Mouse (Mus musculus) C2C12 (cell line): ENCODE measurements around the gene Lsmem1. TPM values are rescaled to one million over a fixed set of nuclear protein-coding genes. Genes with fewer than 3 reads are reported as not detected.

Source experiments
- H3K27me3 ChIP-seq: one replicate; pipeline ENCODE4 v1.6.1; 2011; ENCODE audit not compliant: control insufficient read depth, insufficient read depth, insufficient read length
- H3K36me3 ChIP-seq: one replicate; pipeline ENCODE4 v1.6.1; 2011; ENCODE audit not compliant: control insufficient read depth, insufficient read depth
- H3K4me3 ChIP-seq: one replicate; pipeline ENCODE4 v1.5.1; 2011; ENCODE audit warnings: mild to moderate bottlenecking, control low read depth; ENCODE audit not compliant: poor library complexity, insufficient read depth, severe bottlenecking
- H3K79me2 ChIP-seq: one replicate; pipeline ENCODE4 v1.6.1; 2011; ENCODE audit not compliant: control insufficient read depth, insufficient read depth
- H3K79me3 ChIP-seq: one replicate; pipeline ENCODE4 v1.6.1; 2011; ENCODE audit warnings: low read depth, control low read depth
- H3ac ChIP-seq: one replicate; pipeline ENCODE3; 2011; ENCODE audit warnings: low read depth; ENCODE audit not compliant: control insufficient read depth, insufficient read length
- CEBPB ChIP-seq: IDR thresholded peaks from one replicate; pipeline ENCODE4 v1.6.1; 2011; ENCODE audit warnings: low read depth, mild to moderate bottlenecking, control low read depth, moderate library complexity
- CTCF ChIP-seq: IDR thresholded peaks from one replicate; pipeline ENCODE4 v1.5.1; 2011; ENCODE audit not compliant: control insufficient read depth, insufficient read depth, insufficient read length
- FOSL1 ChIP-seq: IDR thresholded peaks from one replicate; pipeline ENCODE4 v1.8.0; 2011; ENCODE audit warnings: mild to moderate bottlenecking, low read length; ENCODE audit not compliant: poor library complexity, insufficient read depth, severe bottlenecking
- MAX ChIP-seq: IDR thresholded peaks from one replicate; pipeline ENCODE4 v1.6.1; 2011; ENCODE audit warnings: mild to moderate bottlenecking, control low read depth
- MYOD1 ChIP-seq: IDR thresholded peaks from one replicate; pipeline ENCODE4 v1.6.1; 2011; ENCODE audit warnings: low read depth; ENCODE audit not compliant: control insufficient read depth, insufficient read length
- MYOG ChIP-seq: IDR thresholded peaks from one replicate; pipeline ENCODE4 v1.6.1; 2011; ENCODE audit not compliant: control insufficient read depth, insufficient read length; ENCODE audit errors: extremely low read depth
- USF1 ChIP-seq: IDR thresholded peaks from one replicate; pipeline ENCODE4 v1.6.1; 2011; ENCODE audit warnings: low read depth, mild to moderate bottlenecking, control low read depth, moderate library complexity
- polyA plus RNA-seq: library from polyadenylated mRNA; unstranded; fragments of >200 nt; fragmentation: generic; extraction: Trizol; gene quantifications from one replicate; pipeline ENCODE4 v1.2.1, GENCODE M21; 2012; ENCODE audit warnings: missing spikeins

The Lsmem1 gene
- polyA plus RNA-seq, 1 experiment: 0.01 TPM

DNA sequence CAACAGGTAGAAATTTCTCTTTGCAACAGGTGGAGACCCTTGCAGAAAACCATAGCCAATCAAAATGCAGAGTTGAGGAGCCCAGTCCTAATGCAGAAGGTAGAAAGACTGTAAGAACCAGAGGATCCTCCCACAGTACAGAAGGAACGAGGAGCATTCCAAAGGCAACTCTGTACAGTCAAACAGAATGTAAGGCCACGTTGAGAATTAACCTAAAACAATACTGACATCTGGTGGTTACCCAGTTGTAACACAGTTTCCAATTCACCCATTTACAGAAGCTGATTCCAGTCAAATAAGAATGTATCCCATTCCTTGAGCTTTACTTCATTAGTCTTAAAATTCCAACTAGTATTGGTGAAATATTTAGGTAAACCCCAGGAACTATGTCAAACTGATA lies 34.7 kb downstream of the Lsmem1 start:
- H3K36me3 ChIP-seq: no peaks in the 10 kb centered on the region
- no peaks in the 10 kb centered on the region for H3K79me2 ChIP-seq
- H3ac ChIP-seq: no peak overlapping the region
- H3K4me3 ChIP-seq: no peak overlapping the region
- no peaks in the 10 kb centered on the region for H3K79me3 ChIP-seq
- TF ChIP-seq FOSL1 (no peak), CTCF (no peak), MYOD1 (no peak), USF1 (no peak), MYOG (no peak), MAX (no peak), CEBPB (no peak)
- H3K27me3 ChIP-seq: no peaks in the 10 kb centered on the region

DNA sequence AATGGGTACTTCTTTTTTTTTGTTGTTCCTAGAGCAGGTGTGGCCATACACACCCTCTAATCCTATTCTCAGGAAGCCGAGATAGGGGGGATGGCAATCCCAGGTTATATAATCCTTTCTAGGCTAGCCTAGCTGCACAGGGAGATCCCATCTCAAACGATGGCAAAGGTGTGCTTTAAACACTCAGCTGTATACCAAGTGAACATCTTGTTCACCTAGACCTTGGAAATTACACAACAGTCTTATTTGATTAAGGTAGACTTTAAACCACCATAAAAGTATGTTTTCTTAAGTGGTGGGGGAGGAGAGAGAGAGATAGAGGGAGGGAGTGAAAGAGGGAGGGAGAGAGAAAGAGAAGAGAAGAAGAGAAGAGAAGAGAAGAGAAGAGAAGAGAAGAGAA lies 38.5 kb downstream of the Lsmem1 start:
- Histone ChIP-seq H3ac (no peak overlapping the region), H3K79me3 (no peaks in the 10 kb centered on the region)
- TF ChIP-seq CEBPB: no peak
- no peak for TF ChIP-seq USF1
- TF ChIP-seq MYOG: no peak
- no peak for TF ChIP-seq MYOD1
- TF ChIP-seq CTCF: no peak
- TF ChIP-seq FOSL1: no peak
- no peak for TF ChIP-seq MAX

DNA sequence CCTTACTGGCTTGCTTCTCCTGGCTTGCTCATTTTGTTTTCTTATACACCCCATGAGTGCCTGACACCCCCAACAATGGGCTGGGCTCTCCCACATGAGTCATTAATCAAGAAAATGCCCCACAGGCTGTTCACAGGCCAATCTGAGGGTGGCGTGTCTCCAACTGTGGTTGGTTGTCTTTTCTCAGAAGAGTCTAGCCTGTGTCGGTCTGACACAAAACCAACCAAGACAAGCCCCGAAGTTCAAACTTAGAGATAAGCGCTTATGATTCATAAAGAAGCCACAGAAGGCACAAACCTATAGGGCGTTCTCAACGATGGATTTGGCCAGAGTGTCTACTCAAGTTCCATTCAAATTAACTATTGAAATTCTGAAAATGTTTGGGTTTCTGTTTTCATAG lies 45.1 kb downstream of the Lsmem1 start:
- Histone ChIP-seq H3K79me3 (no peaks in the 10 kb centered on the region), H3K4me3 (no peak overlapping the region), H3K36me3 (no peaks in the 10 kb centered on the region), H3K79me2 (no peaks in the 10 kb centered on the region), H3K27me3 (no peaks in the 10 kb centered on the region), H3ac (no peak overlapping the region)
- TF ChIP-seq MYOD1: no peak
- no peak for TF ChIP-seq FOSL1
- no peak for TF ChIP-seq USF1
- no peak for TF ChIP-seq CTCF
- no peak for TF ChIP-seq MAX
- no peak for TF ChIP-seq CEBPB
- no peak for TF ChIP-seq MYOG

More for the DNA sequence above, 38.5 kb downstream of the Lsmem1 start:
- Histone ChIP-seq H3K4me3 (no peak overlapping the region), H3K27me3 (no peaks in the 10 kb centered on the region), H3K79me2 (no peaks in the 10 kb centered on the region), H3K36me3 (no peaks in the 10 kb centered on the region)

DNA sequence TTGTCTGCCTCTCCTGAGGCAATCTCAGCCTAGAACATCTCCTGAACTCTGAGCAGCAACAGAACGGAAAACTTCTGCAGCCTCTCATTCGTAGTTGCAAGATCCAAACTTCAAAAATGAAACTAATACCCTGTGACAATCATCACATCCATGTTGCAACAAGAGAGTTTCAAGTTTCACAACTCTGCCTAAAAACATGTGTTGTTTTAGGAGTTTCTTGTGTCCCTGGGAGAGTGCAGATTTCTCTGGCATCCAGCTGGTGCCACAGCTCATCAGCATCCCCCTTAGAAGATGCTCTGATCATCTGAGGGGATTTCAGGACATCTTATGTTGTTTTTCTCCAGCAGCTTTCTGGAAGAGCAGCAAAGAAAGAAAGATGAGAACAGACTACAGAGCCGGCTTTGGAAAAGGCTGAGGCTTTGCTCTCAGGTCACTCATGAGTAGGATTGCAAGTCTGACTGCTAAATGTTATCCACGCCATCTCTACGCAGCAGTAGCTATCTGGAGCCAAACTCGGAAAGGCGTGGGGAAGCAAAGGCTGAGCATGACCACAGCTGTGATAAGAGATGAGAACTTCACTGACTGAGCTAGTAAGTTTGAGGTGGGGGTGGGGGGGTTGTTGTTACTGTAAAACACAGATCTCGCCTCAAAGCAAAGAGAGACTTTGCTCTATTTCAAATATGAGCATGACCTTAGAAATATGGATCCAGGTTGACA lies 46.8 kb downstream of the Lsmem1 start:
- H3K4me3 ChIP-seq: no peak overlapping the region
- no peak for TF ChIP-seq MAX
- no peak for TF ChIP-seq MYOD1
- TF ChIP-seq CTCF: no peak
- no peak for TF ChIP-seq FOSL1
- no peak for TF ChIP-seq CEBPB
- TF ChIP-seq MYOG: no peak
- TF ChIP-seq USF1: no peak
- H3K79me2 ChIP-seq: no peaks in the 10 kb centered on the region
- H3K36me3 ChIP-seq: no peaks in the 10 kb centered on the region
- H3ac ChIP-seq: no peak overlapping the region
- H3K79me3 ChIP-seq: no peaks in the 10 kb centered on the region
- no peaks in the 10 kb centered on the region for H3K27me3 ChIP-seq

DNA sequence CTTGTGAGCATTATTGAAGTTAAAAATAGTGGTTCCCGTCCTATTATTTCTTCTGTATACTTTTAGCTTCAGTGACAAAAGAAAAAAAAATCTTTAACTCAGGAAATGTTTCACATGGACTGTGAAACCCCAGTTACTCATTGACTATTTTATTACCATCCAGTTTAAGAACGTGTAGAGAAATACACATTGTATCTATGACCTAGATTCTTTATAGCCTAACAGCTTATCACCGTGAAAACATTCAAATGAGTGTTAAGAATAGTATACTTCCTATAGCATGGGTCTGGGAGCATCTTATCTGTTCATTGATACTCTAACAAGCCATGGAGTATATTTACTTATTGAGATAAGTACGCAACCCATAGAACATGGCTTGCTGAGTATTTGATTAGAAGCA lies 52.0 kb downstream of the Lsmem1 start:
- H3K27me3 ChIP-seq: no peaks in the 10 kb centered on the region
- no peak overlapping the region for H3K4me3 ChIP-seq
- H3K36me3 ChIP-seq: no peaks in the 10 kb centered on the region
- H3ac ChIP-seq: no peak overlapping the region
- H3K79me3 ChIP-seq: no peaks in the 10 kb centered on the region
- no peak for TF ChIP-seq CEBPB
- no peak for TF ChIP-seq MAX
- TF ChIP-seq MYOG: no peak
- no peak for TF ChIP-seq USF1
- no peak for TF ChIP-seq CTCF
- no peak for TF ChIP-seq FOSL1
- no peak for TF ChIP-seq MYOD1
- H3K79me2 ChIP-seq: no peaks in the 10 kb centered on the region

DNA sequence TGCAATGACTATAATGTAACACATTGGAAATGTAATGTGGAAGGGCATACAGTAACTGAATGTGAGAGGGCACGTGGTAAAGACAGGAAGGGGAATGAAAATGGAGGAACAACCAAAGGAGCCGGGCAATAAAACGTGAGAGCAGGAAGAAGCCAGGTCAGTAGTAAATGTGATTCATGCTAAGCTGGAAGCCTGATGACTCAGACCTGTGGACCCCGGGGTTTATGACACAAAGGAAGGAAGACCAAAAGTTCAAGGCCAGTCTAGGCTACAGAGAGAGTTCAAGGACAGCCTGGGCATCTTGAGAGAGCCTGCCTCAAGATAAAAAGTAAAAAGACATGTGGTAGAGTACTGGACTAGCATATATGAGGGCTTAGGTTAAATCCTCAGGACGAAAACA lies 52.8 kb downstream of the Lsmem1 start:
- H3K36me3 ChIP-seq: no peaks in the 10 kb centered on the region
- H3K4me3 ChIP-seq: no peak overlapping the region
- no peaks in the 10 kb centered on the region for H3K79me3 ChIP-seq
- H3K79me2 ChIP-seq: no peaks in the 10 kb centered on the region
- TF ChIP-seq USF1: no peak
- no peaks in the 10 kb centered on the region for H3K27me3 ChIP-seq
- H3ac ChIP-seq: no peak overlapping the region
